Mouse (Mus musculus): Measurements from ENCODE around the gene Mthfd1.
"Not testable (repeated sequence)": the region's sequence is repeated elsewhere in the genome, so short reads cannot be mapped to it uniquely, and the experiment has no call there.

Gene Mthfd1

DNA sequence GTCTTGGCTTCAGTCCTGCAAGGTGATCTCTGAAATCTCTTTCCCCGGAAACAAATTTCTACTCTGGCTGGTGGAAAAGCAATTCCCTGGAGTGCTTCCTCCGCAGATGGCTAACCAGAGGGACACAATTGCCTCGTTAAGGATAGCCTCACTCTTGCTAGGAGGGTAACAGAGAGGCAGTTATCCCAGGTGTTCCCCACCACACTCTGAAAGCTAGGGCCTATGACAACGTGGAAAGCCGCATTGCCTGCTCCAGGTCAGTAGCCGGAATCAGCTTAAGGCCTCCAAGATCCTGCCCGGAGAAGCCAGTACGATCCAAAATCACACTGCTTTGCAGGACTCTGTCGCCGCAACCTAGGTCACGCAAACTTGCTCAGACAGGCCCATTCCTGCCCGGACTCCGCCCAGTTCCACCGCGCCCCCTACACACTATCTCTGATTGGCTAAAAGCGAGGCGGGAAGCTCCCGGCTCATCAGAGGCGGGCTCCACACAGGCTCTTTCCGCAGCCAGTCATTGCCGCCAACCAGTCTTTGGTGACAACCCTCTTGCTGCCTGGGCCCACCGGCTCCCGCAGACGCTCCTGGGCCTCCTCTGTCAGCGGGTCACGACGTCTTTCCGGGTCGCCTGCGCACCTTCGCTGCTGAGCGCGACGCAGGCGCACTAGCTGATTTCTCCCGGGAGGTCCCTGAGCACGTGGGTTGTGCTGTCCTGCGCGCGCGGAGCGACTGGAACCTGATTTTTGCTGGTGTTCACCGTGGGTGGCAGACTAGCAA lies at the start of gene Mthfd1:
Gene Mthfd1 (plus strand): TSS at position 574 of the 774 bp plus-strand sequence.
- peak; percentile 94 for DNase-seq

DNA sequence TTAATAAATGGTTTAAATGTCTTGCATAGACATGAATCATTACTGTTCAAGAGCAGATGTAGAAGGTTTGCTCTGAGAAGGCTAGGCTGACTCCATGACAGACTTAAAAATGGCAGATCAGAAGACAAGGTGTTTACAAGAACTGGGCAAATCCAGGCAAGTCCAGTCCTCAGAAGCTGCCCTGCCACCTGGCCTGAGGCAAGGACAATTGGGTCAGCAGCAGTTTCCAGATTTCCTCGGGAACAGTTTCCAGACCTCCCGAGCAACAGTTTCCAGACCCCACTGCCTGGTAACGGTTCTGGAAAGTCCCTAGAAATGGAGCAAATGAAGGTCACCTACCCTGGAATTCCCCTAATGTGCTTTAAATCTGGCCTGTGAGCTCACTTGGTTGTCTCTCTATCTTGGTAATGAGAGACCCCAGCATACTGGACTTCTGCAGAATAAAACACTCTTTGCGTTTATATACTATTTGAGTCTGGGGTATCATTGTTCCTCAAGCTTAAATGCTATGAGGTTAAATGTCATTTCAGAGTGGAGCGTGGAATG lies 45.6 kb upstream of the Mthfd1 start:
- DNase-seq: no peak

- no peak for DNase-seq
These were observed 40.0 kb upstream of the Mthfd1 start for GRCm38 (mm10) chr12:76215121-76215520.

- DNase-seq: no peak
These were observed 38.4 kb upstream of the Mthfd1 start for GRCm38 (mm10) chr12:76216716-76217115.

GRCm38 (mm10) chr12:76222104-76222503 lies 33.0 kb upstream of the Mthfd1 start:
- not testable (repeated sequence) for DNase-seq

- no peak for DNase-seq
These were observed 24.5 kb upstream of the Mthfd1 start for GRCm38 (mm10) chr12:76230644-76231043.

DNA sequence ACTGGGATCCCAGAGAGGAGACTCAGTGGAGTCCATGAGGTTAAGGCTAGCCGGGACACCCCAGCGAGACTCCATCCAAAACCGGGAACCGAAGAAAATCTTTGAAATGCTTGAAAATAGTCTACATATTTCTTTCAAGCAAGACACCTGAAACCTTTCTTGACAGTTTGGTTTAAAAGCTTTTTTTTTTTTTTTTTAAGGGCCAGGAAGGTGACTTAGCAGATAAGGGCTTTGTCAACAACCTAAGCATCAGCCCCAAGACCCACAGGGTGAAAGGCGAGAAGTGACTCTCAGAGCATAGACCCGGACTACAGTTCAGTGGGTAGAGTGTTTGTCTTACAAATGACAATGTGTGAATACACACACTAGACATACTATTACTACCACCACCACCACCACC lies 19.8 kb upstream of the Mthfd1 start:
- no peak for DNase-seq

- no peak for DNase-seq
These were observed 15.8 kb upstream of the Mthfd1 start for GRCm38 (mm10) chr12:76239145-76239838.

DNA sequence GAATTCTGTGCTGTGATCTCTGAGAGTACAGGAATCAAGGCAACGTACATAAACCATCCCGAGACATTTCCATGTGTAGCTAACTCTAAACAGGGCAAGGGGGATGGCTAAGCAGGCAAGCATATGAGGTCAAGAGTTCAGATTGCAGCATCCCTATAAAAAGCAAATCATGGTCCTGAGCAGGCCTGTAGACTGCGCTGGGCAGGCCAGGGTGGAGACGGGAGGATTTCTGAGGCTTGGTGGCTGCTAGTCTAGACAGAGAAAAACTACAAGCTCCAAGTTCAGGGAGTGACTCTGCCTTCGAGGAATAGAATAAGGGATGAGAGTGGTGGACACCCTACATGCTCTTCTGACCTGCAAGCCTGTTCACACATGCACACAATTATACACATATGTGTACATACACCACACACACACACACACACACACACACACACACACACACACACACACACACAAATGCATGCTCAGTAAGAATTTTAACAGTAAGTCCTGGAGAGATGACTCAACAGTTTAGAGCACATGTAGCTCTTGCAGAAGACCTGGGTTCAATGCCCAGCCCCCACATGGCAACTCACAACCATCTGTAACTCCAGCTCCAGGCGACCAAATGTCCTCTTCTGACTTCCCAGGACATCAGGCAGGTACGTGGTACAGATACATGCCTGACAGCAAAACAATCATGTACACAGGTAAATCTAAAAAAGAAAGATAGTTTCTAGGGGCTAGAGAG lies 15.1 kb upstream of the Mthfd1 start:
- no peak for DNase-seq

DNA sequence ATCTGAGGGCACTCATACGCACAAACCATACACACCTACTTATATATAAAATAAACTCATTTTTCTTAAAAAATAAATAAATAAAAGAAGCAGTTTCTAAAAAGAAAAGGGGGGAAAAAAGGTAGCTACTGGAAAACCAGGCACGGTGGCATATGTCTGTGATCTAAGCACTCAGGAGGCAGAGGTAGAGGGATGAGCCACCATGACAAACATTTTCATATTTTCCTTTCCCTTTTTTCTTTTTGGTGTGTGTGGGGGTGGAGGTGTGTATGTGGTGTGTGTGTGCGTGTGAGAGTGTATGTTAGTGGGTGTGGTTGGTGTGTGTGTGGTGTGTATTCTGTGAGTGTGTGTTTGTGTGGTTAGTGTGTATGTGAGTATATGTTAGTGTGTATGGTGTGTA lies 14.4 kb upstream of the Mthfd1 start:
- DNase-seq: no peak

GRCm38 (mm10) chr12:76241084-76241483 lies 14.0 kb upstream of the Mthfd1 start:
- no peak for DNase-seq

DNA sequence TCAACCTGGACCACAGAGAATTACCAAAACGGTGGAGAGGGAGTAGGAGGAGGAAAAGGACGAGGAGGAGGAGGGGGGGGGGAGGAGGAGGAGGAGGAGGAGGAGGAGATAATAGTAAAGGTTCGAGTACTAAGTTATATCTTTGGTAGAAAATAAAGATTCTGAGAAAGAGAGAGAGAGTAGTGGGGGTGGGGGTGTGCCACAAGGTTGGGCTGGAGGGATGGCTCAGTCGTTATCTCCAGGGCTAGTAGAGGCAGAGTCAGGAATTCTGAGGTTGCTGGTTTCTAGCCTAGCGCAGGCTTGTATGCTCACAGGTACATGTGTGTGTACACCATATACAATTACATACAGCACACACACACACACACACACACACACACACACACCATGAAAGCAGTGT lies 13.3 kb upstream of the Mthfd1 start:
- no peak for DNase-seq

DNA sequence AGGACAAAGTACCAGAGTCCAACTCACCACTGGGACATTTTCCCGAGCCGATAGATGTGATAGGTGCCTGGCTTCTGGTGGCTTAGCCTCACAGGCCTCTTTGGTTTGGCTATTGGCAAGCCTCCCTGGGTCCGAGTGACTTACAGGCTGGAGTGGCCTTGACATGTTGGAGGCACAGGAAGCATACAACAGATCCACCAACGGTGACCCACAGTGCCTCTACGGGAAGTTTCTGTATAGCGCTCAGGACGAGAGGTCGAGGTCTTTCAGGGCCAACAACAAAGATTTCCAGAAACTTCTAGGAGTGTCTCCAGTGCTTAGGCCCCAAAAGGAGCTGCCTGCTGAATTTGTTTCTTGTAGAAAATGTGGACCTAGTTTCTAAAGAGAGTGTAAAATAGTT lies 10.1 kb upstream of the Mthfd1 start:
- DNase-seq: no peak

DNA sequence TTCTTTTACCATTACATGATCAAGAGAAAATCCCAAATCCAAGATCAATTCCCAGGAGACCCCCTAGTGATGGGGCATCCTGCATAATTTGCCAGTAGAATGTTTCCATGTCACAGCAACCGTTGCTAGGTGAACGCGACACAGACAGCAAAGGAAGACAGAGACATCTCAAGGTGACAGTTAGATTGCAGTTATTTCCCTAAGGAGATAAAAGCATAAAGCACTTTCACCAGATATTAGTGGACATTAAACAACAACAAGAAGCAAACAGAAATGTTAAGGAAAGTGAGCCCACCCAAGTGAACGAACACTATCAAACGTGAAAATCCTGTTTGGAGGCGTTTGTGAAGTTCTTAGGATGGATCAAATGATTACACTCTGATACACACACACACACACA lies 8.5 kb upstream of the Mthfd1 start, which contains the start of gene Tex21:
Gene Tex21 (minus strand): TSS at position 101 of the 400 bp plus-strand sequence.
- DNase-seq: no peak

DNA sequence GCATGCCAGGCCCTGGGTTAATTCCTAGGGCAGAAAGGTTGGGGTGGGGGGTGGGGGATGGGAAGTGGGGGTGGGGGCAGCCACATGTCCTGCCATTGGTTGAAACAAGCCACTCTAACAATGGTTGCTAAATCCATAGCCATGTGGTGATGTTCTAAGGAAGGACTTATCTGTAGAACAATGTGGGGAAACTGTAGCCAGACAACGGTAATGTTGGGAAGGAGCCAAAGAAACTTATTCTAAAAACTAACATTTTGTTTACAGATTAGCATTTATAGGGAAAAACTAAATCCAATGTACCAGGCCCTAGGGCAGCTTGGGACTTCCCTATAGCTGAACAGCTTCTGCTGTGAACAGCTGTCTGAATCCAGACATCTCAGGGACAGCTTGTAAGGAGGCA lies 2.0 kb upstream of the Mthfd1 start:
- no peak for DNase-seq

GRCm38 (mm10) chr12:76253591-76253990 lies 1.5 kb upstream of the Mthfd1 start:
- no peak for DNase-seq

- DNase-seq: no peak
These were observed 1.1 kb upstream of the Mthfd1 start for GRCm38 (mm10) chr12:76253991-76254390.

DNA sequence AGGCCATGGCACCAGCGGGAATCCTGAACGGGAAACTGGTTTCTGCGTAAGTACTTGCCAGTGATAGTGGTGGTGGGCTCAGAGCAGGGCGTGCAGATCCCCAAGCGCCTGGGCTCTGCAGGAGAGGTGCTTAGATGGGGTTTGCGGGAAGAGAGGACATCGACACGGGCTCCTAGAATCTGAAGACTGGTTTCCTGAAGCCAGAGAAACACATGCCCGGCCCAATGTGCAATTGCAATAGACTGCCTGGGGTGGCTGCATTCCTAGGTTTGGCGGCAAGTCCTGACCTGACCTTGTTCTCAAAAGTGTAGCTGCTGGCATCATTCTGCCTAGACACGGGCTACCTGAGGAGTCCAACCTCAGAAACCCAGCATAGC lies 389 bp downstream of the Mthfd1 start:
- no peak for DNase-seq

DNA sequence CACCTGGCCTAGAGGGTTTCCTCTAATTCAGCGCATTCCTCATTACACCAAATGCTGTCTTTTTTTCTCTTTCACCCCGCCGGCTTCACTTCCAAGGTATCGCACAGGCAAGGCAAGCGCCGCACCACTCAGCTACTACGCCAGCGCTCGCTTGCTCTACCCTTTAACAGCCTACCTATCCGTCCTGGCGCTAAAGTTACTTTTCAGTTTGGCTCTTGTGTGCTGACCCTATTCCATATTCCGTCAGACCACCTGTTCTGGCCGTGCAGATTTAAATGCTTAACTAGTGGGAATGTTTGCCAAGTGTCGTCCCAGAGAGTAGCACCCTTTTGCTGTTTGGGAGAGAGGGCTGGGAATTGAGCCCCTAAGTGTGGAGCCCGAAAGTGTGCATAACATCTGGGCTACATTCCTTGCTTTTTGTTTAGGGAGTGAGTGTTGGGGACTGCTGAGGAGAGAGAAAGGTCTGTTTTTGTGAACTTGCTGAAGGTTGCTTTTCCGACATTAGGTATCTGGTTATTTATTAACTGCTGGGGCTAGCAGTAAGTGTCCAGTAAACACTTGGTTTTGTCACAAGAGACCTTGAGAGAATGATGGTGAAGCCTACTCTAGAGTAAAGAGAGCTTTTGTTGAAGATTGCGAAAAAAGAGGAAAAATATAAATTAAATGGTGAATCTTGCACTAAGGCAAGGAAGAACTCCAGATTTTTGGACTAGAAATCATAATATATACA lies 1.2 kb downstream of the Mthfd1 start:
- DNase-seq: peak; percentile 61

GRCm38 (mm10) chr12:76260673-76261072 lies 5.6 kb downstream of the Mthfd1 start:
- DNase-seq: no peak

- no peak for DNase-seq
These were observed 6.5 kb downstream of the Mthfd1 start for GRCm38 (mm10) chr12:76261556-76261955.

GRCm38 (mm10) chr12:76262918-76263317 lies 7.8 kb downstream of the Mthfd1 start:
- DNase-seq: no peak

- DNase-seq: no peak
These were observed 8.8 kb downstream of the Mthfd1 start for GRCm38 (mm10) chr12:76263876-76264275.
